Mouse (Mus musculus): ENCODE results near the gene A630095N17Rik. TPM values are rescaled to one million over a fixed set of nuclear protein-coding genes. Genes with fewer than 3 reads are reported as not detected.
A peak's percentile ranks its signal among the peaks of the same experiment; 100 is the strongest.
"Not testable (repeated sequence)": the region's sequence is repeated elsewhere in the genome, so short reads cannot be mapped to it uniquely, and the experiment has no call there.

The A630095N17Rik gene
- polyA plus RNA-seq, 1 experiment from 2014 or later = not detected

- WGBS = 8% methylated on average over 21 of the region's 22 CpGs
- no peak overlapping the region for H3K27ac ChIP-seq (replicated peaks)
- DNase-seq (ENCODE audit: low spot score) = peak; percentile 76
Observed at GRCm38 (mm10) chr1:75251112-75251970, 19.4 kb upstream of the A630095N17Rik start.

GRCm38 (mm10) chr1:75250498-75250897 lies 18.6 kb upstream of the A630095N17Rik start:
- DNase-seq (ENCODE audit: low spot score) = no peak
- Histone ChIP-seq H3K4me3 (no peak overlapping the region), H3K27me3 (ENCODE audit: low read depth, poor library complexity, severe bottlenecking) (peaks cover 16% of the 10 kb centered on the region), H3K4me1 (peaks cover 27% of the 10 kb centered on the region), H3K36me3 (no peaks in the 10 kb centered on the region), H3K27ac (replicated peaks) (no peak overlapping the region), H3K9me3 (replicated peaks) (no peaks in the 10 kb centered on the region)
- WGBS = 54% methylated on average over 3 of the region's 3 CpGs

More at GRCm38 (mm10) chr1:75251112-75251970, 19.4 kb upstream of the A630095N17Rik start:
- H3K9me3 ChIP-seq (replicated peaks) = no peaks in the 10 kb centered on the region
- H3K4me3 ChIP-seq = peak overlapping the region; percentile 38
- H3K4me1 ChIP-seq = peaks cover 27% of the 10 kb centered on the region
- peaks cover 16% of the 10 kb centered on the region for H3K27me3 ChIP-seq (ENCODE audit: low read depth, poor library complexity, severe bottlenecking)
- H3K36me3 ChIP-seq = no peaks in the 10 kb centered on the region

GRCm38 (mm10) chr1:75248041-75248772 lies 16.3 kb upstream of the A630095N17Rik start:
- WGBS = 67% methylated on average over 9 of the region's 9 CpGs
- Histone ChIP-seq H3K4me1 (peaks cover 29% of the 10 kb centered on the region), H3K36me3 (peaks cover 9% of the 10 kb centered on the region), H3K27ac (replicated peaks) (0 out of 2 replicates have a peak overlapping the region, but pooled peaks have one; percentile 10), H3K9me3 (replicated peaks) (no peaks in the 10 kb centered on the region), H3K4me3 (no peak overlapping the region), H3K27me3 (ENCODE audit: low read depth, poor library complexity, severe bottlenecking) (peaks cover 14% of the 10 kb centered on the region)
- no peak for DNase-seq (ENCODE audit: low spot score)

GRCm38 (mm10) chr1:75247071-75247930 lies 15.4 kb upstream of the A630095N17Rik start:
- Histone ChIP-seq H3K27ac (replicated peaks) (peak overlapping the region; percentile 10; the same call in 1 of the 2 replicates), H3K36me3 (peaks cover 12% of the 10 kb centered on the region), H3K27me3 (ENCODE audit: low read depth, poor library complexity, severe bottlenecking) (peaks cover 5% of the 10 kb centered on the region), H3K9me3 (replicated peaks) (no peaks in the 10 kb centered on the region), H3K4me3 (no peak overlapping the region), H3K4me1 (peaks cover 29% of the 10 kb centered on the region)
- WGBS = 77% methylated on average over 16 of the region's 16 CpGs
- no peak for DNase-seq (ENCODE audit: low spot score)

GRCm38 (mm10) chr1:75244836-75245235 lies 12.9 kb upstream of the A630095N17Rik start:
- no peaks in the 10 kb centered on the region for H3K9me3 ChIP-seq (replicated peaks)
- WGBS = 11% methylated on average over 4 of the region's 4 CpGs
- peaks cover 28% of the 10 kb centered on the region for H3K36me3 ChIP-seq
- no peaks in the 10 kb centered on the region for H3K27me3 ChIP-seq (ENCODE audit: low read depth, poor library complexity, severe bottlenecking)
- no peak overlapping the region for H3K4me3 ChIP-seq
- no peak for DNase-seq (ENCODE audit: low spot score)
- no peak overlapping the region for H3K27ac ChIP-seq (replicated peaks)
- peaks cover 20% of the 10 kb centered on the region for H3K4me1 ChIP-seq

GRCm38 (mm10) chr1:75244175-75244826 lies 12.4 kb upstream of the A630095N17Rik start:
- no peak overlapping the region for H3K4me3 ChIP-seq
- H3K27ac ChIP-seq (replicated peaks) = no peak overlapping the region
- no peaks in the 10 kb centered on the region for H3K9me3 ChIP-seq (replicated peaks)
- H3K4me1 ChIP-seq = peaks cover 20% of the 10 kb centered on the region
- no peaks in the 10 kb centered on the region for H3K27me3 ChIP-seq (ENCODE audit: low read depth, poor library complexity, severe bottlenecking)
- peaks cover 33% of the 10 kb centered on the region for H3K36me3 ChIP-seq
- no peak for DNase-seq (ENCODE audit: low spot score)
- 88% methylated on average over 12 of the region's 12 CpGs for WGBS

GRCm38 (mm10) chr1:75243411-75243810 lies 11.5 kb upstream of the A630095N17Rik start:
- Histone ChIP-seq H3K27ac (replicated peaks) (no peak overlapping the region), H3K9me3 (replicated peaks) (no peaks in the 10 kb centered on the region), H3K27me3 (ENCODE audit: low read depth, poor library complexity, severe bottlenecking) (no peaks in the 10 kb centered on the region), H3K4me1 (peaks cover 18% of the 10 kb centered on the region), H3K4me3 (no peak overlapping the region), H3K36me3 (peaks cover 35% of the 10 kb centered on the region)
- DNase-seq (ENCODE audit: low spot score) = no peak
- WGBS = 89% methylated on average over 14 of the region's 14 CpGs

GRCm38 (mm10) chr1:75239591-75239990 lies 7.7 kb upstream of the A630095N17Rik start:
- Histone ChIP-seq H3K27ac (replicated peaks) (no peak overlapping the region), H3K36me3 (peaks cover 35% of the 10 kb centered on the region), H3K4me3 (no peak overlapping the region), H3K27me3 (ENCODE audit: low read depth, poor library complexity, severe bottlenecking) (0 out of 2 replicates have a peak, but pooled peaks cover 7% of the 10 kb centered on the region), H3K4me1 (peaks cover 23% of the 10 kb centered on the region), H3K9me3 (replicated peaks) (no peaks in the 10 kb centered on the region)
- DNase-seq (ENCODE audit: low spot score) = no peak
- WGBS = 88% methylated on average over 10 of the region's 10 CpGs

GRCm38 (mm10) chr1:75236117-75237050 lies 4.5 kb upstream of the A630095N17Rik start, which contains the start of gene Dnajb2:
Gene Dnajb2, plus strand, starts transcription at chr1:75236406.
- no peaks in the 10 kb centered on the region for H3K9me3 ChIP-seq (replicated peaks)
- peaks cover 15% of the 10 kb centered on the region; the same call in 1 of the 2 replicates for H3K27me3 ChIP-seq (ENCODE audit: low read depth, poor library complexity, severe bottlenecking)
- H3K36me3 ChIP-seq = peaks cover 18% of the 10 kb centered on the region
- WGBS = under 1% methylated on average over 62 of the region's 64 CpGs
- peak; percentile 84 for DNase-seq (ENCODE audit: low spot score)
- H3K27ac ChIP-seq (replicated peaks) = peak within 1 kb of the TSS; percentile 87
- H3K4me3 ChIP-seq = peak within 1 kb of the TSS; percentile 71
- peaks cover 25% of the 10 kb centered on the region for H3K4me1 ChIP-seq

- Histone ChIP-seq H3K27me3 (ENCODE audit: low read depth, poor library complexity, severe bottlenecking) (peaks cover 18% of the 10 kb centered on the region; the same call in 1 of the 2 replicates), H3K27ac (replicated peaks) (no peak overlapping the region), H3K4me1 (peaks cover 25% of the 10 kb centered on the region), H3K9me3 (replicated peaks) (no peaks in the 10 kb centered on the region), H3K4me3 (no peak overlapping the region), H3K36me3 (peaks cover 5% of the 10 kb centered on the region; the same call in 1 of the 2 replicates)
- peak; percentile 63 for DNase-seq (ENCODE audit: low spot score)
- 3% methylated on average over 8 of the region's 8 CpGs for WGBS
Observed at GRCm38 (mm10) chr1:75234606-75235005, 2.7 kb upstream of the A630095N17Rik start.

GRCm38 (mm10) chr1:75232489-75232888 lies 587 bp upstream of the A630095N17Rik start:
- Histone ChIP-seq H3K4me1 (peaks cover 24% of the 10 kb centered on the region), H3K27me3 (ENCODE audit: low read depth, poor library complexity, severe bottlenecking) (peaks cover 22% of the 10 kb centered on the region; the same call in 1 of the 2 replicates)
- not testable (repeated sequence) for H3K4me3 ChIP-seq; DNase-seq (ENCODE audit: low spot score); H3K27ac ChIP-seq (replicated peaks); H3K36me3 ChIP-seq; H3K9me3 ChIP-seq (replicated peaks)
- 69% methylated on average over 4 of the region's 4 CpGs for WGBS
